Mouse (Mus musculus) heart, postnatal 0 days (tissue): ENCODE data around the gene Parp14.

Experiments
- CTCF ChIP-seq: IDR thresholded peaks from 2 replicates; pipeline ENCODE4 v1.5.1; 2016; ENCODE audit warnings: antibody characterized with exemption, control low read depth, low read depth
- EP300 ChIP-seq: IDR thresholded peaks from 2 replicates; pipeline ENCODE4 v1.6.1; 2016; ENCODE audit warnings: antibody characterized with exemption, low read depth

DNA sequence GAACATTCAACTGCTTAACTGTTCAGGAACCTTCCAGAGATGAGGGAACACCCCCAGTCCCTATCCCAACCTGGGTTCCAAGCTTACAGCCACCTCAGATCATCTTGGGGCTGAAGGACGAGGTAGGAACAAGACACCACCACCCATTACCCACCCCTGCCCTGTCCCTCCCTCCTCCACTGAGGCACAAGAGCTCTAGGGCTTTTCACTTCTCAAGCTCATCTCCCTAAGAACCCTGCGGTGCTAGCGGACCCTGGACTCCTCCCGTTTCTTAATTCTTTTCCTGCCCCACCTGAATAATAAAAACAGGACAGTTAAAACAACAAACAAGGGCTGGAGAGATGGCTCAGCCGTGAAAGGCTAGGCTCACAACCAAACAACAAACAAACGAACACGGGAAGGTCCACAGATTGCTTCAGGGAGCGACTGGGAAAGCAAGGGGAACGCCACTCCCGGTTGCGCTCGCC is 730 bp downstream of the Parp14 start:
- TF ChIP-seq CTCF (no peak), EP300 (no peak)
